Mouse (Mus musculus) ovary, postnatal 14 days (tissue): ENCODE data around the gene Flt3.

Source experiments
- DNase-seq: peaks from one replicate; pipeline ENCODE4 v3.0.0; 2022; ENCODE audit warnings: low spot score

Flt3 gene

DNA sequence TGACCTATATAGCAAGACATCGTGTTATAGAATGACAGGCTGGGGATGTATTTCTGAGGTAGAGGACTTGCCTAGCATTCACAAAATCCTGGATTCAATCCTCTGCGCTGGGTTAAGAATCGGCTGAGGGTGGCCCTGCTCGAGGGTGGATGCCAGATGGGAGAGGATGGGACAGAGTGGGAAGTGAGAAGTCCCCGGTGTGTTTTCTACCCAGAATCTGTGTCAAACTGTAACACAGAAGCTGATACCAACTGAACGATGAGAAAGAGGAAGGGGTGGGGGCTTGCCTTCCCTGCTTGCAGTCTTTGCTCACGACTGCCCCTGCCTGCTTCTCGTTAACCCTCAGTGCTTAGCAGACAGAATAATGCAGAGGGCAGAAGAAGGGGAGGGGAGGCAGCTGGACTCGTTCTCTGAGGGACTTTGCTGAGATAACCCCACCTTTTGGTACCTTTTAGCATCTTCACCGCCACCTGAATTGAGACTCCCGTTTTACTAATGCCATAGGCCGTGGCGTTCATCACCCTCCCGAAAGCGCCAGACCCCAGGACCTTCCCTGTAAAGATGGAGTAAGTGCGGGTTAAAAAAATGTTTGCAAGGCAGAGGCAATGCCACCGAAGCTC is 46.0 kb downstream of the Flt3 start:
- DNase-seq: no peak

DNA sequence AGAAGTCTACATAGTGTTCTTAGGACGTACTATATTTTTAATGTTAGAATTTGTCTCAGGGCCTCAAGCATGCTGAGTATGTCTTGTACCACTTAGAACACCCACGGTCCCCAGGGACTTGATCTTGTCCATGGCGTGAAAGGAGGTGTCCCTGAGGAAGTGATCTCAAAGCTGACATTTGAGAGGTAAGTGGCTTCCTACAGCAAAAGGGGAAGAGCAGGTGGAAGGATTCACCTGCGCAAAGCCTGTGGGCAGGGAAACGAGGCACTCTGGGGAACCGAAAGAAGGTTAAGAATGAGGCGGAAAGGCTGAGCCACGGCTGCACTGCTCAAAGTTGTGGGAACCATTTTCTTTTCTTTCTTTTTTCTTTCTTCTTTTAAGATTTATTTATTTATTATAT is 48.4 kb downstream of the Flt3 start:
- no peak for DNase-seq

DNA sequence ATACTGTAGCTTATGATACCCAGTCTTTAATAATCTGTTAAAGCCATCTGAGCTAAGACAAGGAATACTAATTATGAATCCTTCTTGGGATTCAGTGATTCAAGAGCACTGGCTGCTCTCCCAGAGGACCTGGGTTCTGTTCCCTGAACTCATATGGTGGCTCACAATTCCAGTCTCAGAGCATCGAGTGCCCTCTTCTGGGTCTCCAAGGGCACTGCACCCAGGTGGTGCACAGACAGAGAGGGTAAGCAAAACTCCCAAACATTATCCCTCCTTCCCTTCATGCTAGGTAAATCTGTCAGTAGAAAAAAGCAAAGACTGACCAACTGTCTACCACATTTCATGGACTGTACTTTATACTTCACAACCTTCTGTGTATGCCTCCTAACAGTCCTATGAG is 54.3 kb downstream of the Flt3 start:
- DNase-seq: no peak

DNA sequence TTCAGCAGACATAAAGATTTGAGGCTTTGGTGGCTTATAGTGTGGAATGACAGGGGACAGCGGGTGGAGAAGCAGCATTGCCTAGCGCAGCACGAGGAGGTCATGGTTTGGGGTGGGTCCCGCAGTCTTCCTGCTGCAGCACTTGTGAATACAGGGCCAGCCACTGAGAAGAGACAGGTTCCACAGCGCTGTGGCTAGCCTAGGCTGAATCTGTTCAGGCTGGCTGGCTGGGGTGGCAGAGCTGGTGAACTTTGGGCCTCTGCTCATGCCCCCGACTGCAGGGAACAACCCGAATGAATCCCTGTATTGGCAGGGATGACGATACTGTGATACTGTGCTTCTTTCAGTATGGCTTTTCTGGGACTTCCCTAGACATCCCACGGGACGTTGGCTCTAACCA is 56.4 kb downstream of the Flt3 start:
- DNase-seq: no peak

DNA sequence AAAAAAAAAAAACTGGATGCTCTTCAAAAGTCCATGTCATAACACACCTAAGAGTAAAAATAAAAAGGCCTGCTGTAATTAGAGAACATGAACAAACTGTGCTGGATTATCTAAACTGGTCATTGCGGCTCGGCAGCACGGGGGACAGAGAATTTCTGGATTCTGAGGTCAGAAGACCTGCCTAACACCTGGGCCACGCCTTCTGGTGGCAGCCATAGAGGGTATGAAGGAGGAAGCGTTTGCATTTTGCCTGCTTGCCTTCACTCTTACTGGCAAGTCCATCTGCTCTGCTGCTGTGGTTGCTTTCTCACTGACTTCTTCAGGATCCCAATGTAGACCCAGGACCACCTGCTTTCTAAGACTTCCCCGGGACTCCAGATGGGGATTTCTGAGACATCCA is 57.4 kb downstream of the Flt3 start:
- no peak for DNase-seq

DNA sequence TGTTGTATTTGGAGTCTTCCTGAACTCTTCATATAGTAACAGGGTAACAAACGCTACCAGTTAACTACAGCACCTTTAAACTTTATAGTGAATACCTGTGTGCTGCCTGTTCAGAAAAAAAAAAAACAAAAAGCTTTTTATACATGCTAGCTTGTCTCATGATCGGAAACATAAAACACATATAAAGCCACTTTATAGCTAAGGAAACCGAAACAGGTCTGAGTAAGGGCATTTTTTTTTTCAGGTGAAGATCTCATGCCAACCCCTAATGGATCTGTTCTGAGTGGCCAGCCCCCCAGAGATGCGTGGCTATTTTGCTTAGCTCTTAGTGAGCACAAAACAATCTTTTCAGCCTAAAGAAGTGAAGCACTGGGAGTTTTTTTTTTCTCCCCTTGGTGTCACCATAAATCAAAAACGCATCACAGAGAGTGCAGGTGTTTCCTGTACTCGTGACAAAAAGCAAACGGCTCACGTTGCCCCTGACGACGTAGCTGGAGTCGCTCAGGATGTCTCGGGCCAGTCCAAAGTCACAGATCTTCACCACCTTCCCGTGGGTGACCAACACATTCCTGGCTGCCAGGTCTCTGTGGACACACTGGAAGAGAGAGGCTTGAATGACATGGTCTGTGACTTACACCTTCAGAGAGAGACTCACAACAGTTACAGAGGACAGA is 59.4 kb downstream of the Flt3 start:
- DNase-seq: no peak

DNA sequence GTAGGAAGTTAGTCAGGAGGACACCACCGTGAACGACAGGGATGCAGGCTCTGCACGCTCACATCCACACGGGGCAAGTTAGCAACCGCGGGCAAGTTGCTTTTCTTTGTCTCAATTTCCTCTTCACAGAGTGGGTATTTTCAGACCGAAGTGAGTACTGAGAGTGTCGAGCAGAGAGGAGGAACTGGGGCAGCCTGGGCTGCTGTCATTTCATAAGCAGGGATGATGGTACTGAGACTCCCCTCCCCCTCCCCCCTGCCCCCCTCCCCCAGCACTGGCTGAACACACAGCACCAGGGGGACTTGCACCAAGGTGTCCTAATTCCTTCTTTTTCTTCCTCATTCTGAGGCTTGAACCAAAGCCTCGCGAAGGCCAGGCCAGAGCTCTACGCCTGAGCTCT is 60.7 kb downstream of the Flt3 start:
- DNase-seq: no peak

DNA sequence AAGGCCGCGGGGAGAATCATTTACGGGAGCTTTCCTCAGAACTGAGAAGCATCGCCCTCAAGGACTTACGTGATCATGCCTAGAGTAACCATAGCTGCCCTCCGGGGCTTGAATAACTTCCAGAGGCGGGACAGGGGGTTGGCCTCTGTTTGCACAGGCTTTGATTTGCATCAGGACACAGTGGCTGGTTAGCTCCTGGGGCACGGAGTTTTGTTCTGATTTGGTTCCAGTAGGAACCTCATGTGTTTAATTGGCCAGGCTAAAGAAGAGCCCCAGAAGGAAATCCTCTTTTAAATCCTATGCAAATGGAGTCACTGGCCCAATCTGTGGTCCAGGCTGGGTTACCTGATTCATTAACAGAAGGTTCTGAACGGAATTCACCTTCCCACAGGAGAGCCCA is 61.3 kb downstream of the Flt3 start:
- no peak for DNase-seq

DNA sequence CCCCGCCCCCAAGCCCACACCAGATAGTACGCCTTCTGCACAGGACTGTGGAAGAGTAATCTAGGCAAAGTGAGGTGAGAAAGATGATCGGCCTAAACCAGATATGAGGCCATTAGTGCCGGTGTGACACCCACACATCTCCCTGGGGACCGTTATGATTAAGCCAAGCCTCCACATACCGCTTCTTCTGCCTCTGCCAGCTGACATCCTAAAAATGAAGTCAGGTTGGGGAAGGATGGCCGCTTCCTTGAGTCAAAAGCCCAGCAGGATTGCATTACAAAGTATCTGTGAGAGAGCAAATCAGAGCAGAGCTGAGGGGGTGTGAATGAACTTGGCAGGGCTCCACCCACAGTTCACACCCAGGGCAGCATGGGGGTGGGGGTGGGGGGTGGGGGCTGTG is 67.6 kb downstream of the Flt3 start:
- no peak for DNase-seq

DNA sequence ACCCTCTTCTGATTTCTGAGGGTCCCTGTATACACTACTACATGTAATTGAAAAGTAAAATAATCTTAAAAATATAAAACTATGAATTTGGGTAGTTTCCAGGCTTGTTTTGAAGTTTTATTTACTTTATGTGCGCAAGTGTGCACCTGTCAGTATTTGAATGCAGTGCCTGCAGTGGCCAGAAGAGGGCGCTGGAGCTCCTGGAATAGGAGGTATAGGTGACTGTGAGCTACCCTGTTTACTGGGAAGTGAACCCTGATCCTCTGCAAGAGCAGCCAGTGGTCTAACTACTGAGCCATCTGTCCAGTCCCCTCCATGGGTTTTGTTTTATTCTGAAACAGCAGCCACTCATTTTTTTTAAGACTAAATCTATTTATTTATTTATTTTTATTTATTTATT is 68.7 kb downstream of the Flt3 start:
- peak; percentile 29 for DNase-seq

DNA sequence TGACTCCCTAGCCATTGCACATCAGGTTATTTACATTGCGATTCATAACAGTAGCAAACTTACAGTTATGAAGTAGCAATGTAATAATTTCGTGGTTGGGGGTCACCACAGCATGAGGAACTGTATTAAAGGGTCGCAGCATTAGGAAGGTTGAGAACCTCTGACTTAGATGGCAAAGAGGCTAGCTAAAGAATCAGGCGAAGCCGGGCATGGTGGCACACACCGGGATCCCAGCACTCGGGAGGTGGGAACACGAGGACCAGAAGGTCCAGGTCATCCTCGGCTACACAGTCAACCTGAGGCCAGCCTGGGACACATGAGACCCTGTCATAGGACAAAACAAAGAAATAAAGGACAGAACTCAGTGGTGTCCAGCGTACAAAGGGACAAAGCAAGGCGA is 70.3 kb downstream of the Flt3 start:
- DNase-seq: no peak

DNA sequence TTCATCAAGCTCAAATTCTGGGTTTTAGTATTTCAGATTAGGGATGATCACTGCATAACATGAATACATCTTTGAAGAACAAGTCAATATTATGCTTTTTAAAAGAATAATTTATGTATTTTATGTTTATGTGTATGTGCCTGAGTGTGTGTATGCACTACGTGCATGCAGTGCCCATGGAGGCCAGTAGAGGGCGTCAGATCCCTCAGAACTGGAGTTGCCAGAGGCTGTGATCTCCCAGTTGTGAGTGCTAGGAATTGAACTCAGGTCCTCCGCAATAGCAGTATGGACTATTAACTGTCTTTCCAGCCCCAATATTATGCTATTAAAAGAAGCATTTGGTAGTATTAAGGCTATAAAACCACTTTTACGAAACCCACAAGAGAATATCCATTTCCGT is 72.7 kb downstream of the Flt3 start:
- no peak for DNase-seq

DNA sequence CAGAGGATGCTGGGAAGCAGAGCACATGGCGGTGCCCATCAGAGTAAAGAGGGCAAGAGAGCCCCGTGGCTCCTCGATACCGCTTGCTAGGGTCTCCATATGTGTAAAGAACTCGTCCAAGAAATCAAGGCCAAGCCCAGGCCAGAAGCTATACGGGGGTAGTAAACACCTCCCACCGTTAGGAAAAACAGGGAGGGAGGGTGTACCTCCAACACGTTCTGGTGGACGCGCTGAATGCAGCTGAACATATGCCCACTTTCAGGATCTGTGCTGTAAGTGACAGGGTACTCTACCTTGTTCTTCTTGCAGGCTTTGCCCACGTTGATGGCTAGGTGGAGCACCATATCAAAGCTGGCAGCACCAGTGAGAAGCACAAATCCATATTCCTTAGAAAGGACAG is 74.4 kb downstream of the Flt3 start:
- no peak for DNase-seq

DNA sequence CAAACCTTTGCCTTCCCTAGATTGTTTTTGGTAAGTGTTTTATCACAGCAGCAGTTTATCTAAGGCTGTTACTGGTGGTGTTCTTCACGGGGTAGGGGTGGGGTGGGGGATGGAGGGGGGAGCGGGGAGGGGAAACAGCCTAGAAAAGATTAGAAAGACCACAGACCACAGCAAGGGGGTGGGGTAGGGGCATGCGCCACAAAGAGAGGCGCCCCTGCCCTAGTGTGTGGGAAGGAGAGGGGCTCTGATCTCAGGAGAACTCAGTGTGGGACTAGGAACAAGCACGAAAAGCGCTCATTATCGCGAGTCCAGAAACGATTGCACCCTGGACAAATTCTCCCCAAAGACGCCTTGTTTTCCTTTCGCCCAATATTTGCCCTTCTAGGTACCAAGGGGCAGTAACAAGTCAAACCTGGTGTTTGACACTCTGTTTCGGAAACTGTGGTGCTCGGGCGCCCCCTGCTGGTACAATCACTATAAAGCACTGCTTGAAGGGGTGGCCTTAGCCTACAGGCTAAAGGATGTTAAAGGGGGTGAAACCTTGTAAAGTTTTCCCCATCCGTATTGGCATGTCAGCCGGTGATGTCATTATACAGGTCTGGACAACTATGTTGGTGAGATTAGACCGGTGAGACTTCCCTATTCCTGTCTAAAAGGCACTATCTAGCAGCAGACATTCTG is 76.9 kb downstream of the Flt3 start:
- DNase-seq: peak; percentile 51

DNA sequence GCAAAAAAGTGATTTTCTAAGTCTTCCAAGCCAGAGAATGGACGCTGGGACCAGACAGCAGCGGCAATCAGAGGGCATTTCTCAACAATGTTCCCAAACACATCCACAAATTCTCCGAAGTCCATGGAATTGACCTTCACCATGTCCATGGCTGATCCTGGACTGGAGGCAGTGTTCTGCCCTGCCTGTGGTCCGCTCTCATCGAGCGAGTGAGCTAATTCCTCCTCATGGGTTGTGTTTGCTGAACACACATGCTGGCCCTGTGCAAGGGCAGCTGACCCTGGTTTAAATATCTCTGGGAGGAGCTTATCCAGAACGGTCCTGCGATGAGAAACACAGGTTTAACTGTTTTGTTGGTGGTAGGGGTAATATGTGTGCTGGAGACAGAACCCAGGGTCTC is 78.1 kb downstream of the Flt3 start, which contains the start of gene Urad:
TSS of gene Urad (minus strand) at position 258 of the 400 bp plus-strand sequence.
- DNase-seq: no peak

DNA sequence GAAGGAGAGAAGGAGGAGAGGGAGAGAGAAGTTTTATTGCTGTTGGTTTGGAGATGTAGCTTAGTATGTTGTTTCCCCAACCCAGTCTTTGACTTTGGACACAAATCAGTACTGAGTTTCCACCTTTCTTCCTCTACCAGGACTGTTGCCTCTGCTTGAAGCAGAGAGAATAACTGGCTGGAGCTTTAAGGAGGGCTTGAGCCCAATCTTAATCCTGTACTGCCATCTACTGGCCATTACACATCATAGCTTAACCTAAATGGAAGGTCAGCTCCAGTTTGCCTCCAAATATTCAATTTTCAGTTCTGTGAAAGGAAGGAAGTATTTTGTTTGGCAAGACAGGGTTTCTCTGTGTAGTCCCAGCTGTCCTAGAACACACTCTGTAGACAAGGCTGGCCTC is 80.6 kb downstream of the Flt3 start:
- DNase-seq: no peak

DNA sequence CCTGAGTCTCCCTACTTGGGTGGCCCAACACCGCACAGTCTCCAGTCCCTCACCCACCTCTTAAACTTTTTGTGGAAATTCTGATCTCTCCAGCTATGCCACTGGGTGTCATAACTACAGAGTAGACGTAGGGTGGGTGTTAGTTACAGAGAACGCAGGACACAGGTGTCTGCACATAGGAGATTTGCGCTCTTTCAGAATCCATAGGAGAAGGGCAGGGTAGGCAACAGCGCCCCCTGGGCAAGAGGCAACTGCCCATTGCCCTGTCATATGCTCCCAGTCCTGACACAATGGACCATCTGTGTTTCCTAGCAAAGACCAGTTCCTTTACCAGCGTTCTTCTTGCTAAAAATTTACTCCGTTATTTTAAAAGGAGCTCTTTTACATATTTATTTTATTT is 82.3 kb downstream of the Flt3 start:
- no peak for DNase-seq

DNA sequence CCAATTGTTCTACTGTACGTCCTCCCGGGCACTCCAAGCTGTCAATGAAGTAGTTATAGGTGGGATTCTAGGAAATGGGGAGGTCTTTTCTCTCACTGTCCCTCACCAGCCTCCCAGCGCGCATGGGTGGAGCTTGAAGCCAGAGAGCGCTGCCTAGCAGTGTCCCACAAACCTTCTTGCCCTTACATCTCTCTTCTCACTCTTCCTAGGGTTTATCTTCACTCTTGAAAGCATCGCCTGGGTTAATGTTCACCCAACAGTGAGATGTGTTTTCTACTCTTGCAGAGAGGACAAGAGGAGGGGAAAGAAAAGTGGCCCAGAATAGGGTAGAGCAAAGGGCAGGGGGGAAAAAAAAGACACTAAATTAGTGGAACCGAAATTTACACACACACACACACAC is 83.0 kb downstream of the Flt3 start:
- DNase-seq: no peak

DNA sequence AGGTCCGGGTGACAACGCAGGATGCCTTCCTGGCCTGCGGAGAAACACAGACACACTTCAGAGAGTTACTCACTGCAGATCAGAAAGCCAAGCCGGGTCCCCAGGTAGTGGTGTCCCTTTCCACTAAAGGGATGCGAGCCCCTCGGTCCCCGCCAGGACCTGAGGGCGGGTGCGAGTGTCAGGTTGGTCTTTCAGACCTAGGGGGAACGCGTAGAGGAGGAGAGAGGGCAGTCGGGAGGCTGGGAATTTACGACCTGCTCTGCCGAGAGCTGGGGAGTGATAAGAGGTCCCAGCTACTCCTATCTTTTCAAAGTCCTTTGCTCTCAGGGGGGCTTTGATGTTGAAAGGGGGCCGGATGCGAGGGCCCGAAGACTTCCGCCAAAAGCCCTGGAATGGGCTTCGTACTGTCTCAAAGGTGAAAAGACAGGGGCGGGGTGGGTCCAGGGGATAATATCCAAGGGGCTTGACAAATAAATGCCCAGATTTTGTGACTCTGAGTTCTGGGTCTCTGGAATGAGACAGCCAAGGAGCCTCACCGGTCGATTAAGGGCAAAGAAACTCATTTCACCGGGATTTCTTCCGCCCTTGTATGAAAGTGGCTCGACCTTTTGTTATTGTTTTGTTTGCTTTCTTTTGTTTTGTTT is 84.7 kb downstream of the Flt3 start:
- no peak for DNase-seq

DNA sequence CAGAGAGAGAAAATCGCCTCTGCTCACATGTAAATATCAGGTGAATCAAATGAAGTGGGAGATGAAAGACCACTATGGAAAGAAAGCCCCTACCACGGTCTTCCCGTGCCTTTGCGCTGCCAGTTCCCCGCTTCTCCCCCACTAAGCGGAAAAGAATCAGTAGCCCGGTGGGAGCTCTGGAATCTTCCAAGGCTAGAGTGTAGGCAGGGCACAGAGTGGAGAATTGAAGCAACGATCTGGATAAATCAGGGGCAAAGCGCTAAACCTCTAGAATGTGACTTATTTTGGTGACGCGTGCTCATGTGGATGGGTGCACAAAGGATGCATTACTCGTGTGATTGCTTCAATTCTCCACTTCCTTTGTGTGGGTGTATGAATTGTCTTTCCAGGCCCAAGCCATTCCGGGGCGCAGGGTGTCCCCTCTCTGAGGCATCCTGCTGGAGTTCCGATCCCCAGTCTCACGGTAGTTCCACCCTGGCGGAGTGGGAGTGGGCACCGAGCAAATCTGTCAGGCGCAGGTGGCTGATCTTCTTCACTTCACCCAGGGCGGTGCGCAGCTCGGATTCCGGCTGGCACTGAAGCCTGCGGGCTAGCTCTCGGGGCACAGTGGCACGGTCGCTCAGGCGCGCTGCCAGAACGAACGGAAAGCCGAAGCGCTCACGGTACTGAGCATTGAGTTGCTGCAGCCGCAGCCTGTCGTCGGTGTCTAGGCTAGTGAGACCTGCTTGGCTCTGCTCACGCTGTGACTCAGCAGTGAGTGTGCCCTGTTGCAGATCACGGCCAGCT is 85.5 kb downstream of the Flt3 start:
- no peak for DNase-seq

DNA sequence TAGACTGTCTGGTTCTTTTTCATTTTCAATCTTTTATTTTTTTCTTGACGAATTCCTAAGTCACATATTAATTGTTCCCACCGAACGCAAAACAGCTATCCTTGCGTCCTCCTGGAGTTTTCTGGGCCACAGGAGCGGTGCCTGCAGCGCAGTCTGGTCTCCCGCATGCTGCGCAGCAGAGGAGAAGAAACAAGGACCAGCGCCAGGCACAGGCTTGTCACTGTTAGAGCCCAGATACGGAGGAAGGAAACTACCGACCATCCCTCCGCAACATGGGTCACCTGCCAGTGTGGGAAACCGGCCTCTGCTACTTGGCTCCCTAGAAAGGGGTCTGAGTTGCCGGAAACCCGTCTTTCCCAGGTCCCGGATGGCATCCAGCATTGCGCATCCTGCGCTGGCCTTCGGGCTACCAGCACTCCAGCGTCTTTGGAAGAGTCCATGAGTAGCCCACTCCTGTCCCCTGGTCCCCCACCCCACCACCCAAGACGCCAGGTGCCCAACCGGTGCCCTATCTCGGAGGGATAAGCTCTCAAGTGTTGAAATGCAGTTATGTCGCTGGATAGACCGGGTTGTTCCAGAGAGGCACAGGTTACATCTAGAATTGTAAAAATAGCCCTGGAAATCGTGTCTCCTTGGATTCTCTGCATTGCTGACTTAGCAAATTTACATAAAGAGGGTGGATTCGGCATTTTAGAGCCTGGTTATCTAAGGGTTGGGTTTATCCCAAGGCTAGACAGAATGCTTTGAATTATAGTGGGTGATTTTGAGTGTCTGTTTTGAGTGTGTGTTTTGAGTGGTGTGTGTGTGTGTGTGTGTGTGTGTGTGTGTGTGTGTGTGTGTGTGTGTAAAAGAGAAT is 87.2 kb downstream of the Flt3 start:
- no peak for DNase-seq
